Mouse (Mus musculus) skeletal muscle tissue, adult 2 months (tissue): ENCODE results near the gene Lcor.
A peak's percentile ranks its signal among the peaks of the same experiment; 100 is the strongest.

Experiments used
- DNase-seq: peaks from one replicate; pipeline ENCODE4 v3.0.0-alpha.2; 2012; ENCODE audit warnings: low read depth, low spot score

Gene Lcor

DNA sequence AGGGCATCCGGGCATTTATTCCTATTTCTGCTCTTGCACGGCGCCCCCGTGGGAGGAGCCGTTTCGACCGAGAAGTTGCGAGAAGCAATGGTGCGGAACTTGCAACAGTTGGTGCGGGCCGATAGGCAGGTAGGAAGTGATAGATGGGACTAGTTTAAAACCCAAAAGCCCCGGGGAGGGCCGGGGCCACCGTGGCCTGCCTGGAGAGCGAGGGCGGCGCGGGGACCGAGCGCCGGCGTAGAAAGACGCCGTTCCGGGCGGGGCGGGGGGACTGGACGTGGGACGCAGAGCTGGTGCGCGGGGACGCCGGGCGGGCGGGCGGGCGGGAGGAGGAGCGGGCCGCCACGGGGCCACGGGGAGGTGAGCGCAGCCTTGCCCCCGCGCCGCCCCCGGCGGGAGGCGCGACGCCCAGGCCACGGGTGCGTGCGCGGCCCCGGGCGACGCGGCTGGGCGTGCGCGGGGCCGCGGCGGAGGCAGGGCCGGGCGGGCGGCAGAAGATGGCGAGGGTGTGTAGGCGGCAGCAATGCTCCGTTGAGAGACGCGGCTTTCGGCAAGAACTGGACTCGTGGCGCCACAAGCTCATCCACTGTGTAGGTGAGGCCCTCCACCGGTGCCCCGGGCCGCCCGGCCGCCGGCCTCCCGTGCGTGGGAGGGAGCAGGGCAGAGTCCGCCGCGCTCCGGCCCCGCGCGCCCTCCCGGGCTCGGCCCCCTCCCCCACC is at the start of gene Lcor:
Gene Lcor, plus strand, starts transcription at position 448 of the 719 bp plus-strand sequence.
- DNase-seq, result peak; percentile 73

DNA sequence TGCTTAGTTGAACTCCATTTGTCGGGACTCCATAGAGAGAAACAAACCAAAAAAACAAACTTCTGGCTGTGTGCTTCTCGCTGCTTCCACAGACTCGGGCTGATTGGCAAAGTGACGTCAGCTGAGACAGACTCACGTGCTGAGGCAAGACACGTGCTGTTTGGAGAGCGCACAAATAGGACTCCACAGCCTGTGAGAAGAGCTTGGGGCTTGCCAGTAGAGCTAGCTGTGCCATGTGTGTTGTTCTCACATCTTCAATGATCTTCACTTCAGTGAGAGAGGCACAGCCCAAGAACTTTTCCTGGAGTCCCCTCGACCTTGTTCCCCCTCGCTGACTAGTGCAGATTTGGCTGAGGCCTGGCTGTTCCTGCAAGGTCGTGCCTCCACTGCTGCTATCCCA is 47.1 kb upstream of the Lcor start:
- no peak for DNase-seq

DNA sequence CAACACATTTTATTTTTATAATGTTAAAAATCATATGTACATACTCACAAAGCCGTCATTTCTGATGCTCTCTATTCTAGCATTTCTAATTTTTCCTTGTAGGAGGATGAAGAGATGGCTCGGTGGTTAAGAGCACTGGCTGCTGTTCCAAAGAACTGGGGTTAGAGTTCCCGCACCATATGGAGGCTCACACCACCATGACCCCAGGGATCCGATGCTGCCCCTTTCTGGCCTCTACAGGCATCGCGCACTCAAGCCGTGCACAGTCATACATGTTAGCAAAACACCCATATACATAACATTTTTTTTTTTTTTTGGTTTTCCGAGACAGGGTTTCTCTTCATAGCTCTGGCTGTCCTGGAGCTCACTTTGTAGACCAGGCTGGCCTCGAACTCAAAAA is 46.0 kb upstream of the Lcor start:
- DNase-seq, result no peak

DNA sequence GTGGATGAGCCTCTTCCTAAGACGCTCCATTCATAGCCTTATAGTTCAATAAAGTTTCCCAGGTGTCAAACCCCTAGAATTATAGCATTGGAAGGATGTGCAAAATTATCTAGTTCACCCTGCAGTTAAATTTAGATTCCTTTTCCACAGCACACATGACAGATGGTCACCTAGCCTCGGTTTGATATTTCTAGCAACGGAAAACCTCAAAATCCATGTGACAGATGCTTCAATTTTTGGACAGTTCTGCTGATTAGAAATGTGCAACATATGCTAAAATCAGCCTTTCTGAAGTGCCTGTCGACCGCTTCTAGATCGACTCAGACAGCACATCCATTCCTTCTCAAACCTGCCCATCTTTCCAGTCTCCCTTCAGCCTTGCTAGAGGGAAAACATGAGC is 43.5 kb upstream of the Lcor start:
- DNase-seq, result no peak

DNA sequence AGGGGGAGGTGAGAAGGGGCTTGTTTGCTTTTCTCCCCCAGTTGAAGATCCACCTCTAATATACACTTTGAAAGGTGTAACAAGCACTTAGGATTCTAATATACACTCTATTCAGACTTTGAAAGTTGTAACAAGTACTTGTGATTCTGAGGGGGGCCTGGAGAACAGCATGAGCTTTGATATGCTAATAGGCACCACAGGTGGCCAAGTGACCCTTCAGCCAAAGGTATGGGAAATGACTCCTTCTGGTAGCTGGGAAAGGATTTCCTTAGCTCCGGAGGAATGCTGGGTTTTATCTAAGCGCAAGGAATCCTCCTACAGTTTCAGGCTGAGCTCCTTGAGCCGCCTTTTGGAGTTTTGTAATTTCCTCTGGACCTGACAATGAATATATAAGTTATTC is 41.0 kb upstream of the Lcor start:
- no peak for DNase-seq

DNA sequence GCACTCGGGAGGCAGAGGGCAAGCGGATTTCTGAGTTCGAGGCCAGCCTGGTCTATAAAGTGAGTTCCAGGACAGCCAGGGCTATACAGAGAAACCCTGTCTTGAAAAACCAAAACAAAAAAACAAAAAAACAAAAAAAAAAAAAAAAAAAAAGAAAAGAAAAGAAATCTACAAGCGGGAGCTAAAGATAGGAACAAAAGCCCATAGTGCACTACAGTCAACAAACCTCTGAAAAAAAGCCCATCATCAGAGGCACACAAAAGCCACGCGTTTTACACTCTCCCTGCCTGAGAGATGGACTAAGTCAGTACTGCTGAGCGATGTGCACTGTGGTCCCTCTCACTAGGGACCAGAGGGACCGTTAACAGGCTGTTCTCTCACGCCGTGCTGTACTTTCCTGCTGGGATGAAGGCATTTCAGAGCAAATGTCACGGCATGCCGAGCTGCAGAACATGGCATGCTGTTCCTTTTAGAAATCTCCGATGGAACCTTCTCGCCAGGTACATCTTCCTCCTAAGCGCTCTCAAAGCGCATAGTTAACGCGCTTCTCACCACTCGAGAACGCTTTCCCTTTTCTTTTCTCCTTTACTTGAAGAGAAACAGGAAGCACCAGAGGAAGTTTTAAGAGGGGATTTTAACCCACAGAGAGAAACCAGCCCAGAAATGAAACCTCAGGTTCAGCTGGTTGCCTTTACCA is 40.4 kb upstream of the Lcor start:
- DNase-seq, result no peak

DNA sequence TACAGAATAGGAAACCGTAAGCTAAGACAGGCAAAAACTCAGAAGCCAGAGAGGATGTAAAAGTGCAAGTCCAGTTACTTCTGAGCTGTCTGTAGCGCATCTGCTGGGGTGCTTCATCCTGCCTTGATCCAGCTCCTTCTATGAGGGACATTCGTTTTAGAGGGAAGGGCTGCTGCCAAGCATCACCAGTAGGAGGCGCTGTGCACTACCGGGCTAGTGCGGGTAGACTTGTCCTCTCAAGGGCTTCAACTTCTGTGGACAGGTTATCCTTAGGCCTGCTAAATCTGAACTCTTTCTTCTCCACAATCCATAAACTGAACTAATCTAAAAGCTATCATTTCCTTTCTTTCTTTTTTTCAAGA is 39.8 kb upstream of the Lcor start:
- peak; percentile 42 for DNase-seq

DNA sequence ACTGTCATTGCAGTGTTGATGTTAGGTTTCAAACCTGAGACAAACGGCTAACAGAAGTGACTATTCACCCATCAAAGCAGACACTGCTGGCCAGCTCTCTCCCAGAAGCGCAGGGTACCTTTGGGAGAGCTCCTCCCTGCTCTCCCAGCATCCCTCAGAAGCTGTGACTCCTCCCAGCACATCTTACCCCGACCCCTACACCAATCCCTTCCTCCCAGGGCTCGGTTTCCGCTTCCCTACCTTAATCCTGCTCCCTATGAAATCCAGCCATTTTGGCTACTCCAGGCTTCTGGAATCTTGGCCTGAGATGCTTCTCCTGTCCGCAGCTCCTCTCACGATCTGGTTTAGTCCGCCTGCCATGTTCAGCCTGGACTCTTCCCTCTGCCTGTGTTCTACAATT is 37.9 kb upstream of the Lcor start:
- DNase-seq, result no peak

DNA sequence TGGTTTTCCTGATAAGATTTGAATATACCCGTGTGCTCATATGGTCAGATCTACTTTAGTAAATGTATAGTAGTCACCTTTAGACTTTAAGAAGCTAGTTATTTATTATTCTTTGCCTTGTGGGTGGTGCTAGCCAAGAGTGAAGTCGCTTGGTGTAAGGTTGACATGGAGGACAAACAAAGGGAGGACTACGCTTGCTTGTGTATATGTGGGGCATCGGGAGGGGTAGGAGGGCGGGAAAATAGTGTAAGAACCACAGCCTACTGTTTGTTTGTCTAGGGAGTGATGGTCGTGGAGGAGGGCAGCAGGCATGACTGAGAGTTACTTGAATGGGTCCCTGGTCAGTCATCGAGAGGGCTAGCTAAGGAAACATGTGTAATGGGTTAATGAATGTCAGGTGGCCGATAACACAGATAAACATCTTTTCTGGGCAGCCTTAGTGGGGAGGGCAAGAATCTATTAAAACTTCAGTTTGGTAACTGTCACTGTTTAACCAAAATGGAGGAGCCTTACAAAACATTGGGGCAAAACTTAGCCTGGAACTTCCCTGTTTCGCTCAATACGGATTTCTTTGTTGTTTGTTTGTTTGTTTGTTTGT is 37.3 kb upstream of the Lcor start:
- no peak for DNase-seq

DNA sequence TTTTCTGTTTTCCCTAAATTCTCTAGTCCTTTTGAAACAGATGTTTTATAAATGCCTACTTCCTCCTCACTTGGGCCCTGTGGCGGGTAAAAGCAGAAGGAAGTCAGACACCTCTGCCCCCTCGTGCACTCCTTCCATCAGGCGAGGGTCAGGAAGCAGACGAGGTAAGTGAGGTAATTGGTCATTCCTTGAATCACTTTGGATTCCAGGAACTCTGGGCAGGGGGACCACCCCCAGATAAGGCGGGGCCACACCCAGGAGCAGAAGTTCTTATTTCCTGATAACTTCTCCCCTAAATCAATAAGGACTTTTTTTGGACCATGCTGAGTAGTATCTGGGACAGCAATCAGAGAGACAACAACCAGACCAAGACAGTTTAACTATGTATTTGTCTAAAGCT is 36.7 kb upstream of the Lcor start:
- DNase-seq, result no peak

DNA sequence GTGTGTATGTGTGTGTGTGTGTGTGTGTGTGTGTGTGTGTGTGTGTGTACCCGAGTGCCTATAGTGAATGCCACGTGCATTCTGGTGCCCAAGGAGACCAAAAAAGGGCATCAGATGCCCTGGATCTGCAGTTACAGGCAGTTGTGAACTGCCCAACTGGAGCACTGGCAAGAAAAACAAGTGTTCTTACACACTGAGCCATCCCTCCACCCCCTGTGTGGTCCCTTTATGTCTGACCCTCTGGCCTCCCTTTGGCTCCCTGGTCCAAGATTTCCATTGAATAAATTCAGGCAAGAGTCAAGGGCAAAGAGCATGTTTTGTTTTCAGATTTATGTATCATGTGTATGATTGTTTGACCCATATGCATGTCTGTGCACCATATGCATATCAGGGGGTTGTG is 35.3 kb upstream of the Lcor start:
- no peak for DNase-seq

DNA sequence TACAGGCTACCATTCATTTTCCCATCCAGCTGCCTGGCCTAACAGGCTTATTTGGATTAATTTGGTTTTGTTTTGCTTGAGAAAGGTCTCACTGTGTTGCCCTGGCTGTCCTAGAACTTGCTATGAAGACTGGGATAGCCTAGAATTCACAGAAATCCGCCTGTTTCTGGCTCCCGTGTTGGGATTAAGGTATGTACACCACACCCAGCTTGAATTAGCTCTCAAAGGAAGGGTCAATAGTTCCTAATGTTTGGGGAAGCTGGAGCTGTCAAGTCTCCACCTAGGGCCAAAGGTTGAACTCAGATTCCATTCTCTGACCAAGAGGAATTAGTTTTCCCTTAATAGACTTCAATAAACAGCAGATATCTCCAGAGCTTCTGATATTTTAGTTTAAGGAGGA is 34.7 kb upstream of the Lcor start:
- DNase-seq, result no peak

DNA sequence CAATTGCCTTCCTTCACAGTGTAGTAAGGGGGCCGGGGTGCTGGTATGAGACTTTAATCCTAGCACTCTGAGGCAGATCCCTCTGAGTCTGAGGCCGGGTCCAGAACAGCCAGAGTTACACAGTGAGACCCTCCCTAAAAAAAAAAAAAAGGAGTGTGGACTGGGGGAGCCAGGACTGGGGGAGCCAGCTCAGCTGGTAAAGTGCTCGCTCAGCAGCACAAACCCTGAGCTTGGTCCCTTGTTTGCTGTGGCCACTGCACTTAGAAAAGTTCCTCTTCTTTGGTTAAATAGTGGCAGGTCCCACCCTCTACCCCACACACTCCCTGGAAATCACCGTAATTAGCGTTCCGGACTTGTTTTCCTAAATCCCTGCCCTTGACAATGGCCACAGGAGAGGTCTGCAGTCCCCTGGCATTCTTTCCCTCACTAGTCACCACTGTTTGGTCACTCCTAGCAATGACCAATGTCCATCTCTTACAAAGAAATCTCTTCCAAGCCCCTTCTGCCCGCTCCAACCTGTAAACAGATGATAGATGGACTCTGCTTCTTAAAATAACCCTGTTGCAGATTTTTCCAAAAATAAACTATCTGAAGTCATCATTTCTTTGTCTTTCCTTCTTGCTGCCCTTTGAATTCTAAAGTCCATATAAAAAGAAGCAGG is 32.9 kb upstream of the Lcor start:
- no peak for DNase-seq

DNA sequence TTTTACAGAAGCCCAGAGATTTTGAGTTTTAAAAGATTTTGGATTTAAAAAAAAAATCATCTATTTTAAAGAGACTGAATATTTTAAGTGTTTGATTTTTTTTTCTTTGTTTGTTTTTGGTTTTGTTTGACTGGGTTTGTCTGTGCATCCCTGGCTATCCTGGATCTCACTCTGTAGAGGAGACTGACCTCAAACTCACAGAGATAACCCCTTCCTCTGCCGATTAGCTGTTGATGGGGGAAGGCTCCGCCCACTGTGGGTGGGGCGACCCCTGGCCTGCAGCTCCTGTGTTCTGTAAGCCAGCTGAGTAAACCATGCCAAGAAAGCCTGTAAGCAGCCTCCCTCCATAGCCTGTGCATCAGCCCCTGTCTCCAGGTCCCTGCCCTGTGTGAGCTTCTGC is 30.3 kb upstream of the Lcor start:
- no peak for DNase-seq

DNA sequence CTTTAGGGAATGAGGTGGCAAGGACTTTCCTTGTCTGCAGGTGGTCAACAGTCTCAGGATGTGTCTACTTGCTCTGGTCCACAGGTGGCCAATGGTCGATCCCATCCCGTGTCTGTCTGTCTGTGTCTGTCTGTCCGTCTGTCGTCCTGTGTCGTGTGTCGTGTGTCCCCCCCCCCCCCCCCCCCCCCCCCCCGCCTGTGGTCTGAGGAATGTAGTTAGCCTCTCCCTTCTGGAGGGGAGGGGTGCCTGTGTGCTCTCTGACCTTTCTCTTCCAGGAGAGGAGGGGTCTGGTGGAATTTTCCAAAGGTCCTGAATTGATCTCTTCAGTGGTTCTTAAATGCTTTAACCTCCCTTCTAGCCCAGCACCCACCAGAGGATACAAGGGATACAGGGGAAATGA is 27.8 kb upstream of the Lcor start:
- no peak for DNase-seq

DNA sequence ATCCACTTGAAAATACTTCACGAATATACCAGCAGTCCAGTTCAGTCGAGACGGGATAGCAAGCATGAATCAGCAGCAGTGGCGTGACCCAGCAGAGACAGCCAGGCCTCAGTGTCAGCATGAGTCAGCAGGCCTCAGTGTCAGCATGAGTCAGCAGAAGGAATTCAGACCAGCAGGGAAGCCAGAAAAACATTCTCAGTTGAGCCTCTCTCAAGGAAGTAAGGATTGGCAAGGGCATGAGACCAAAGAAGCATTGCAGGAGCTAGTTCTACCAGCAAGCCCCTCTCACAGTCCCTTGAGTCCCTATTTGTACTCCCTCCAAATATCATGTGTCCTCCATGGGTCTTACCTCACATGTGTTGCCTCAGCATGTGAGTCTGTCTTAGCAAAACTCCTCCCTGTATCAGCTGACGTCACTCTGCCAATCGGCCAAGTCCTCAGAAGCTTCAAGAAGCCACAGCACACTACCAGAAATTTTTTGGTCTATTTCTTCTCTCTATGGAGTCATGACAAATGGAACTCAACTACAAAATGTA is 27.3 kb upstream of the Lcor start:
- peak; percentile 12 for DNase-seq

DNA sequence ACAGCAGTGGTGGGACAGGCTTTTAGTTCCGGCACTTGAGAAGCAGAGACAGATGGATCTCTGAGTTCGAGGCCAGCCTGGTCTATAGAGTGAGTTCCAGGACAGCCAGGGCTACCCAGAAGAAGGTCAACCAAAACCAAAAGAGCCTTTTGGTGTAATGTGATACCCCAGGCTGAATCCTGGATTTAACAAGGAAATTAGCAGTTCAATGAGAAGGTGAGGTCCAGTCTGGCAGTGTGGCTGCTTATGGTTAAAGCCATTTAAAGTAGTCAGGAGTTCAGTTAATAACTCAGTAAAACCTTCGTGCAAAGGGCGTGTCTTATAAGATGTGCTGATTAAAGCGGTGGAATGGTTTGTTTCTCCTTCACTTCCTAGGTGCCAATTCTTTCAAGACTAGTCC is 25.3 kb upstream of the Lcor start:
- no peak for DNase-seq

DNA sequence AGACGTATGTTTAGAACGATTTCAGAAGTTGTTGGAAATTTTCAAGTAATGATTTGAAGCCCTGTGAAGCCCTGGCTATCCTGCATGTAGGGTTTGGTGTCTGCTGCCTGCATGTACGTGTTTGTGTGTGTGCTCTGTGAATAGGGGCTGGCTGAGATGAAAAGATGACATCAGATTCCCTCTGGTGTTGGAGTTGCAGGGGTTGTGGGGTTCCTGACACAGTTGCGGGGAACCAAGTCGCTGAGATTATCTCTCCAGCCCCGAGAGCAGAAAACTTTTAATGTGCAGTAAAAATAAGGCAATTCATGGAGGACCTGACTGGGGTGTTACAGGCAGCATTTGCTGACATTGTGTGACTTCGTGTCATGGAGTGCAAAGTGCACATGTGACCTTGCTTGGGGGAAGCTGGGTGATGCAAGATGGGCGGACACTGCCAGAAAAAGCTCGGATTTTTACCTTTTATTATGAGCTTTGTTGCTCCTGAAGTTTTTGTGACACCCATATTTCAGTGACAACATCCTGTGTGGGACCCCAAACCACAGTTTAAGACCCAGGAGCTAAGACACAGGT is 20.2 kb upstream of the Lcor start:
- DNase-seq, result no peak

DNA sequence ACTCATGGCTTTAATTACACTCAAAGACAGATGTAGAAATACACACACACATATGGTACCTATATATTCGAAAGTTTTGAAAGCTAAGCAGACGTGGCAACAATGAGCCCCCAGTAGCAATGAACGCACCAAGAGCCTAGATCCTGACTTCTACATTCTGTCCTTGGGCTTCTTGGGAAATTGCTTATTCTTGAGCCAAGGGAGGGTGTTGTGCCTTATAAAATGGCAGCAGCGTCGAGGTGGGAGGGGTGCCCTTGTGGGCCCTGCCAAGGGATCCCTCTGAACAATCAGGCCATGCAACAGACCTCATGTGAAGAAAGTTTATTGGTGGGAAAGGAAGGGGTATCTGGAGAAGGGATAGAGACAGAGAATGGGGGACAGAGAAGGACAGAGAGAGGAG is 18.6 kb upstream of the Lcor start:
- DNase-seq, result no peak

DNA sequence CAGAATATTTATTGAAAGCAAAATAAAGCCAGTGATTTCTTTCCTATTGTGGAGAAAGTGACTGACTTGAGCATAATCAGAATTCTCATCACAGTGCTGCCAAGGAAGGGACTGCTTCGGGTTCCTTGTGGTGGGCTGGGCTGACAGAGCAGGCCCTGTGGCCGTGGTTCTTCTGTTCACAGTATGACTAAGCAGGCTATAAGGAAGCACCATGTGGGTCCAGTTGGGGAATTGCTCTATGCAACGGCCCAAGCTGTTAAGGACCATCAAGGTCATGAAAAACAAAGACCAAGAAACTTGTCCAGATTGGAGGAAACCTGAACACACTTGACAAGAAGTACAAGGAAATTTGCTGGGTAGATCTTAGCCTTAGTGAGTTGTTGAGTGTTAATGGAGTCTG is 16.0 kb upstream of the Lcor start:
- DNase-seq, result no peak

DNA sequence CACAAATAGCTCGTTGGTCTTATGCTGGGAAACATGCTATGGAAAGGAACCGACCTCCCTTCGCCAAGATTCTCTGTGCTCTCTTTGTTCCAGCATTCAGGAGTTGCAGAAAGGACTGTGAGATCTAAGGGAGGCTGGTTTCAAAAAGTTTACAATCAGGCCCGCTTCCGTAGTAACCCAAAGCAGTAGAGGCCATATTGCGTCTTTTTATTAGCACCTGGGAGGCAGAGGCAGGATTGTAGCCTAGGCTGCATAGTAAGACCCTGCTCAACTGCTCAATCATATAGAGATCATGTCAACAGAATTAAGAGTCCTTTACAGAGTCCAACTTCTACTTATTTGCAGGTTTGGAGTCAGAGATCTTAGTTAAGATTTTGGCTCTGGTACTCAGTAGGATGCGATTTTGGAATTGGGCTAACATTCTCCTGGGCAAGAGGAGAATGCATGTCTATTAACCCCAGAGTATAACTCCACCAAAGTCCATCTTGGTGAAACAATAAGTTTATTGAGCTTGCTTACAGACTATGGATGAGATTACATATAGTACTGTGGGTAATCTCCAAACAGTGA is 8.8 kb upstream of the Lcor start:
- no peak for DNase-seq

DNA sequence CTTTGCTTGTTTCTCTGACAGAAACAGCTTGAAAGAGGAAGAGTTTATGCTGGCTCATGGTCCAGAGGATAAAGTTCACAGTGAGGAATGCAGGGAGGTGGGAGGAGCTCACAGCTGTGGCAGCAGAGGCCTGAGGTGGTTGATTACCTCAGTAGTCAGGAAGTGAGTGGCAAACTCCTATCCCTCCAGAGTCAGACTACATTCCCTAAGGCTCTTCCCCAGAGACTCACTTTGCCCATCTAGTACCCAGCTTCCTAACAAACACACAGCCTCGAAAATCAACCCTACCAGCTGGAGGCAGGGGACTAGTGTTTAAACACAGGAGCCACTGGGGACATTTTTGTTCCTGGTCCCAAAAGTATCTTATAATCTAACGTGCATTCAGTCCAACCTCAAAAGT is 7.5 kb upstream of the Lcor start:
- no peak for DNase-seq
